Mouse (Mus musculus) small intestine, adult 2 months (tissue): ENCODE measurements at regions not wholly inside any gene's neighbourhood (a gene's known extent, or its start where the extent isn't known, plus 50 kb on each side); places are given as distances from the start of the nearest gene placed in this dataset.

ENCODE experiments used
- CTCF ChIP-seq: fragments of 200-500 bp; IDR thresholded peaks from 2 replicates; pipeline ENCODE4 v1.5.1; 2012; ENCODE audit warnings: low read depth, mild to moderate bottlenecking, control low read depth, inconsistent platforms, low read length, moderate library complexity, mixed read lengths; ENCODE audit not compliant: insufficient replicate concordance, insufficient read length; ENCODE audit errors: extremely low read depth
- POLR2A ChIP-seq: fragments of 200-500 bp; IDR thresholded peaks from 2 replicates; pipeline ENCODE4 v1.6.1; 2012; ENCODE audit warnings: low read depth, mild to moderate bottlenecking, control low read depth, inconsistent platforms, low read length, moderate library complexity

- TF ChIP-seq CTCF (no peak), POLR2A (no peak)
These were observed 170.7 kb upstream of the Irx1 start for GRCm38 (mm10) chr13:72134101-72134768.
